Mouse (Mus musculus): ENCODE data around the gene Ctf2. TPM values are rescaled to one million over a fixed set of nuclear protein-coding genes. Genes with fewer than 3 reads are reported as not detected.

The Ctf2 gene
- polyA plus RNA-seq, 1 experiment = not detected

DNA sequence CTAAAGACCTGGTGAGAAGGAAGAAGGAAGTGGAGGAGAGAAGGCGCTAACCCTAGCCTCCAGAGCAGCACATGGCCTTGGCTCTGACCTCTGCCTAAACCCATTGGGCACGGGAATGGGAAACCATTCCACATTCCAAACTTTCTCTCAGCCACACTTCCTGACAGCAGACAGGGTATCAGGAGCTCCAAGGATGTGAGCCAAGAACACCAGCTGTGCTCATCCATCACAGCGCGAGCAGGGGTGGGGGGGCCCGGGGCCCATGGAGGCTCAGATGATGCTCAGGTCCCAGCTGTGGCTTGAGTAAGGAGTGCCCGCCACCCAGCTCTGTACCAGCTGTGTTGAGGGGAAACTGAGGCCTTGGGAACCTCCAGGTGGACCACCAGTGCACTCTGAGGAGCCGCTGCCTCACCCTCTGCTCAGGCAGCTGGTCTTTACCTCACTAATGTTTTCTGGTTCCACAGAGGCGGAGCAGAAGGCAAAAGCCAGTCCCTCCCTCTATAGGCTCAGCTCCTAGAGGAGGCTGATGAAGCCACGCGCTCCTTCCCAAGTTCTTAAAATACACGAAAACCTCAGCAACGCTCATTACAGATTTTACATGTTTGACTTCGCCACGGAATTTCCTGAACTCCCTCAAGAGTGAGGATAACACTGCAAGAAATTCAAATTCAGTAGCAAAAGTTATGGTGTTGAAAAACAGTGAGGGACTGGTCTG, 46.5 kb downstream of the Ctf2 start:
- no peak for DNase-seq (ENCODE audit: low spot score)

DNA sequence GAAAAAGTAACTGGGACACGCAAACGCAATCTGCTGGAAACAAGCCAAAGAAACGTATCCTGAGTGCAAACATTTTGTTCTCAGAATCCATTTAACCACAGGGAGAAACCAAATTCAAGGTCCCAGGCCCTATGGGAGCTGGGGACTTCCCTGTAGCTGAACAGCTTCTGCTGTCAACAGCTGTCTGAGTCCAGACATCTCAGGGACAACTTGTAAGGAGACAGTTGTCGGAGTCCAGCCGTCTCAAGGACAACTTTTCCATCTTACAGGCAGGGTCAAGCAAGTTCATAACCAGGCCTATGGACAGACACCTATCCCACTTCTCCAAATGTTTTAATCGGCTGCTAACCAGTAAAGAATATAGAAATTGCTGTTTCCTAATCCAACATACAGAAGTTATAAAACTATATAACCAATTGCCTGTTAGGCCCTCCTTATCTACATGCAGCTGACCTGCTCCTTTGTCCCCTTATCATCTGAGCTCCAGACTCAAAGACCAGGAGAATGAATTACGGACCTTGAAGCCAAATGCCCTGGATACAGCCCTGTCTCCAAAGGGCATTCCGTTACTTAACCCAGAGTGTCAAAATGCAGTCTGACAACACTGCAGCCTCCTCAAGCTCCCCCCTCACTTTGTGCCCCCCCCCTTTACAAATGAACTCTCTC, 49.9 kb downstream of the Ctf2 start:
- DNase-seq (ENCODE audit: low spot score) = no peak

GRCm38 (mm10) chr7:127680541-127680940, 51.4 kb downstream of the Ctf2 start:
- no peak for DNase-seq (ENCODE audit: low spot score)

DNA sequence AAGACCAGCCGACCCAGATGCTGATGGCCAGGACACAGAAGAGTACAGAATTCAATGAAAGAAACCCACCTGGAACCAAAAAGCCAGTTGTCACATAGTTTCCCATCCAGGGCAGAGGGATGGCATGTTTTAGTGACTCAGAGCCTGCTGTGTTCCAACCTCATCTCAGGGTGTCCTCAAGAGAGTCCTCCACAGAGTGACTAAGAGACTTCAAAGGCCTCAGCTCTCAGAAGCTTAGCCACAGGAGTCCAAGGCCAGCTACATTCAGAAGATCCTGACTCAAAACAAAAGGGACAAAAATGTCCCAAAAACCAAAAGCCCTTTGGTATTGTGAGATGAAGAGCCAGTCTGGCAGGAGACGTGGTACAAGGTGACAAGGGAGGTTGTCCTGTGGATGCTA, 53.2 kb downstream of the Ctf2 start:
- no peak for DNase-seq (ENCODE audit: low spot score)

GRCm38 (mm10) chr7:127677609-127678008, 54.4 kb downstream of the Ctf2 start:
- DNase-seq (ENCODE audit: low spot score) = no peak

DNA sequence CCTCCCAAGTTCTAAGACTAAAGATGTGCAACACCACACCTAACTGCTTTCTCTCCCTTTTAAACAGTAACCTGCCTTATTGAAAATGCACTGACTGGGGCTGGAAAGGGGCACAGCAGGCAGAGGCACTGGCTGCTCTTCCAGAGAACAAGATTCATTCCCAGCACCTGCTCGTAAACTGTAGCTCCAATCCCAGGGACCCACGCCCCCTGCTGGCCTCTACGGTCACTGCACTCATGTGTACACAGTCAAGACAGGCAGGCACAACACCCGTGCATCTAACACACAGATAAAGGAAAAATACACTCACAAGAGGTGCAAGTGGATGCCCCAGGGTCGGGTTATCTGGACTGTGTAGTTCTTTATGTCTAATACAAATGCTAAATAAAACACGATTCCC, 54.9 kb downstream of the Ctf2 start:
- DNase-seq (ENCODE audit: low spot score) = no peak

GRCm38 (mm10) chr7:127675391-127675811, 56.6 kb downstream of the Ctf2 start:
- DNase-seq (ENCODE audit: low spot score) = no peak

- DNase-seq (ENCODE audit: low spot score) = peak; percentile 51
These were observed 57.0 kb downstream of the Ctf2 start for GRCm38 (mm10) chr7:127674977-127675376.

GRCm38 (mm10) chr7:127672776-127673175, 59.2 kb downstream of the Ctf2 start:
- no peak for DNase-seq (ENCODE audit: low spot score)

GRCm38 (mm10) chr7:127671880-127672774, 59.8 kb downstream of the Ctf2 start:
- no peak for DNase-seq (ENCODE audit: low spot score)

Other genes starting within 250 kb of the Ctf2 start
- gene Srcap, start 220.2 kb downstream of the Ctf2 start, polyA plus RNA-seq (2012; rRNA removed) = 5.7 and 13.8 TPM in 2 replicates
- 19.3 and 25.2 TPM in 2 replicates for gene Gm42715, start 212.6 kb downstream of the Ctf2 start, polyA plus RNA-seq (2012; rRNA removed)
- gene Tmem265, start 170.8 kb downstream of the Ctf2 start, polyA plus RNA-seq (2012; rRNA removed) = 2.1 TPM in 1 of 2 replicates, not detected in the other
- 72.2 and 75.4 TPM in 2 replicates for gene Phkg2, start 158.8 kb downstream of the Ctf2 start, polyA plus RNA-seq (2012; rRNA removed)
- gene Ccdc189, start 143.6 kb downstream of the Ctf2 start, polyA plus RNA-seq (2012; rRNA removed) = 7.0 and 7.4 TPM in 2 replicates
- 39.7 and 41.8 TPM in 2 replicates for gene Rnf40, start 143.4 kb downstream of the Ctf2 start, polyA plus RNA-seq (2012; rRNA removed)
- 10.7 and 12.8 TPM in 2 replicates for gene Zfp629, start 116.4 kb downstream of the Ctf2 start, polyA plus RNA-seq (2012; rRNA removed)
- gene Bcl7c, start 23.2 kb downstream of the Ctf2 start, polyA plus RNA-seq (2012; rRNA removed) = 26.0 and 30.3 TPM in 2 replicates
- 11.0 and 13.7 TPM in 2 replicates for gene Ctf1, start 19.4 kb downstream of the Ctf2 start, polyA plus RNA-seq (2012; rRNA removed)
- gene Fbxl19, start 12.4 kb upstream of the Ctf2 start, polyA plus RNA-seq (2012; rRNA removed) = 14.5 and 15.5 TPM in 2 replicates
- gene Orai3, start 37.6 kb upstream of the Ctf2 start, polyA plus RNA-seq (2012; rRNA removed) = 36.0 and 42.3 TPM in 2 replicates
- gene Setd1a, start 44.5 kb upstream of the Ctf2 start, polyA plus RNA-seq (2012; rRNA removed) = 4.8 and 13.9 TPM in 2 replicates
- 0.21 TPM in 1 of 2 replicates, not detected in the other for gene Gm49388, start 53.4 kb upstream of the Ctf2 start, polyA plus RNA-seq (2012; rRNA removed)
- 65.7 and 77.6 TPM in 2 replicates for gene Hsd3b7, start 68.4 kb upstream of the Ctf2 start, polyA plus RNA-seq (2012; rRNA removed)
- 161 and 178 TPM in 2 replicates for gene Stx4a, start 92.1 kb upstream of the Ctf2 start, polyA plus RNA-seq (2012; rRNA removed)
- gene Stx1b, start 92.4 kb upstream of the Ctf2 start, polyA plus RNA-seq (2012; rRNA removed) = 6.4 and 6.9 TPM in 2 replicates
- 12.2 and 15.6 TPM in 2 replicates for gene Zfp646, start 144.1 kb upstream of the Ctf2 start, polyA plus RNA-seq (2012; rRNA removed)
- gene Zfp668, start 144.7 kb upstream of the Ctf2 start, polyA plus RNA-seq (2012; rRNA removed) = 2.9 and 4.1 TPM in 2 replicates
- 2.9 and 3.9 TPM in 2 replicates for gene Prss53, start 158.8 kb upstream of the Ctf2 start, polyA plus RNA-seq (2012; rRNA removed)
- gene Gm21974, start 163.3 kb upstream of the Ctf2 start, polyA plus RNA-seq (2012; rRNA removed) = not detected in 2 replicates
- gene Vkorc1, start 163.5 kb upstream of the Ctf2 start, polyA plus RNA-seq (2012; rRNA removed) = 204 and 211 TPM in 2 replicates
- gene Bckdk, start 171.9 kb upstream of the Ctf2 start, polyA plus RNA-seq (2012; rRNA removed) = 71.8 and 76.9 TPM in 2 replicates
- 27.2 and 31.9 TPM in 2 replicates for gene Kat8, start 180.3 kb upstream of the Ctf2 start, polyA plus RNA-seq (2012; rRNA removed)
- gene Prss8, start 197.9 kb upstream of the Ctf2 start, polyA plus RNA-seq (2012; rRNA removed) = 54.6 and 66.0 TPM in 2 replicates
- 10.2 and 13.5 TPM in 2 replicates for gene Prss36, start 214.6 kb upstream of the Ctf2 start, polyA plus RNA-seq (2012; rRNA removed)
- gene Fus, start 235.3 kb upstream of the Ctf2 start, polyA plus RNA-seq (2012; rRNA removed) = 388 and 390 TPM in 2 replicates